Mouse (Mus musculus): ENCODE measurements around the gene Fryl. TPM values are rescaled to one million over a fixed set of nuclear protein-coding genes. Genes with fewer than 3 reads are reported as not detected.

Gene Fryl
- polyA plus RNA-seq, 1 experiment from 2014 or later = 20.3 TPM

GRCm38 (mm10) chr5:73268636-73269213 lies 12.3 kb upstream of the Fryl start:
- peak; percentile 56 for ATAC-seq (ENCODE audit: low read depth)
- WGBS = 38% methylated on average over 11 of the region's 11 CpGs
- H3K27me3 ChIP-seq (ENCODE audit: control insufficient read depth, insufficient read depth, low read depth, low read length) = no peaks in the 10 kb centered on the region

GRCm38 (mm10) chr5:73265460-73265859 lies 9.0 kb upstream of the Fryl start:
- Histone ChIP-seq H3K4me2 (ENCODE audit: low read depth, low read length) (no peak overlapping the region), H3K9me3 (ENCODE audit: control insufficient read depth, low read length) (no peaks in the 10 kb centered on the region), H3K9ac (ENCODE audit: low read length) (no peak overlapping the region), H3K4me3 (ENCODE audit: low read length) (no peak overlapping the region), H3K27ac (ENCODE audit: low read length) (no peak overlapping the region; the same call in 1 of the 2 replicates), H3K4me1 (replicated peaks; ENCODE audit: control insufficient read depth, insufficient read depth, low read length) (peaks cover 5% of the 10 kb centered on the region; the same call in 1 of the 2 replicates), H3K27me3 (ENCODE audit: control insufficient read depth, insufficient read depth, low read depth, low read length) (no peaks in the 10 kb centered on the region), H3K36me3 (ENCODE audit: control insufficient read depth, insufficient read depth, low read length) (0 out of 2 replicates have a peak, but pooled peaks cover 3% of the 10 kb centered on the region)
- WGBS = 17% methylated on average over 5 of the region's 5 CpGs
- 0 out of 2 replicates have a peak, but pooled peaks have one; percentile 31 for ATAC-seq (ENCODE audit: low read depth)

More at GRCm38 (mm10) chr5:73268636-73269213, 12.3 kb upstream of the Fryl start:
- Histone ChIP-seq H3K9me3 (ENCODE audit: control insufficient read depth, low read length) (no peaks in the 10 kb centered on the region), H3K36me3 (ENCODE audit: control insufficient read depth, insufficient read depth, low read length) (0 out of 2 replicates have a peak, but pooled peaks cover 3% of the 10 kb centered on the region), H3K4me1 (replicated peaks; ENCODE audit: control insufficient read depth, insufficient read depth, low read length) (peaks cover 7% of the 10 kb centered on the region; the same call in 1 of the 2 replicates), H3K4me2 (ENCODE audit: low read depth, low read length) (no peak overlapping the region), H3K27ac (ENCODE audit: low read length) (peak overlapping the region; percentile 21), H3K9ac (ENCODE audit: low read length) (no peak overlapping the region), H3K4me3 (ENCODE audit: low read length) (no peak overlapping the region)

DNA sequence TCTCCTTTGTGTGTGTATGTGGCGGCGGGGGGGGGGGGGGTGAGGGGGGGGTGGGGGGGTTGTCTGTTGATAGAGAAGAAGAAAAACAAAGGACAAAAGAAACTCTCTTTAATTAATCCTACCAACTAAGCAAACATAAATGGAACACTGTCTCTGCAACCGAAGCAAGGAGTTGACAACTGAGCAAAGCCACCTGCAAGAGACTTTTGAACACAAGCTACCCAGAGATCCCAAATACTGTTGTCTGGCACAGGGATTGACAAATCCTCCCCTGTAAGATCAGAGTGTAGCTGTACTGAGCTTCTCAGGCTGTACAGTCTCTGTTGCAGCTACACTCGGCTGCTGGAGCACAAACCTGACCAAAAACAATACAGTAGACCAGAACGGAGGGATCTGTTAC lies 7.7 kb upstream of the Fryl start:
- Histone ChIP-seq H3K9me3 (ENCODE audit: control insufficient read depth, low read length) (no peaks in the 10 kb centered on the region), H3K27ac (ENCODE audit: low read length) (no peak overlapping the region), H3K4me1 (replicated peaks; ENCODE audit: control insufficient read depth, insufficient read depth, low read length) (peaks cover 5% of the 10 kb centered on the region; the same call in 1 of the 2 replicates), H3K36me3 (ENCODE audit: control insufficient read depth, insufficient read depth, low read length) (0 out of 2 replicates have a peak, but pooled peaks cover 3% of the 10 kb centered on the region), H3K4me2 (ENCODE audit: low read depth, low read length) (no peak overlapping the region), H3K4me3 (ENCODE audit: low read length) (no peak overlapping the region), H3K9ac (ENCODE audit: low read length) (no peak overlapping the region), H3K27me3 (ENCODE audit: control insufficient read depth, insufficient read depth, low read depth, low read length) (no peaks in the 10 kb centered on the region)
- 58% methylated on average over 5 of the region's 5 CpGs for WGBS
- no peak for ATAC-seq (ENCODE audit: low read depth)

DNA sequence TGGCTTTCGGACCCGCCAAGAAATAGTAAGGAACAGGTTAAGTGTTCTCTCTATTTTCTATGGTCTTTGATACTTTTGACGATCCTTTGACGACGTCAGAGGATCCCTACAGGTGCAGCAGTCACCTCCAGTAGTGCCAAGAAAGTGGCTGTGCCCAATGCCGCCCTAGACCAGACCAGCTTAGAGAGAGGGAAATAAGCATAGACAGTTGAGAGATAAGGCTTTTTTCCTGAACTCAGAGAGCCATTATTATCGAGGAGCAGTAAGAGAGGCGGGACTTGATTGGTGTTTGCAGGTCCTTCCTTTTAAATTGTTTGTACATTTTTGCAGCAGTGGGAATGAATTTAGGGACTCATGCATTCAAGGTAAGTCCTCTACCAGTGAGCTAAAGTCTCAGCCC lies 1.3 kb upstream of the Fryl start:
- ATAC-seq (ENCODE audit: low read depth) = no peak
- Histone ChIP-seq H3K4me1 (replicated peaks; ENCODE audit: control insufficient read depth, insufficient read depth, low read length) (peaks cover 9% of the 10 kb centered on the region), H3K4me3 (ENCODE audit: low read length) (peak overlapping the region; percentile 58), H3K9ac (ENCODE audit: low read length) (0 out of 2 replicates have a peak overlapping the region, but pooled peaks have one; percentile 21), H3K9me3 (ENCODE audit: control insufficient read depth, low read length) (no peaks in the 10 kb centered on the region), H3K27me3 (ENCODE audit: control insufficient read depth, insufficient read depth, low read depth, low read length) (no peaks in the 10 kb centered on the region), H3K4me2 (ENCODE audit: low read depth, low read length) (peak overlapping the region; percentile 55), H3K36me3 (ENCODE audit: control insufficient read depth, insufficient read depth, low read length) (no peaks in the 10 kb centered on the region), H3K27ac (ENCODE audit: low read length) (no peak overlapping the region)
- WGBS = 43% methylated on average over 8 of the region's 8 CpGs

GRCm38 (mm10) chr5:73257096-73257495 lies 677 bp upstream of the Fryl start:
- Histone ChIP-seq H3K4me3 (ENCODE audit: low read length) (peak overlapping the region; percentile 58), H3K9me3 (ENCODE audit: control insufficient read depth, low read length) (no peaks in the 10 kb centered on the region), H3K36me3 (ENCODE audit: control insufficient read depth, insufficient read depth, low read length) (no peaks in the 10 kb centered on the region), H3K4me1 (replicated peaks; ENCODE audit: control insufficient read depth, insufficient read depth, low read length) (peaks cover 9% of the 10 kb centered on the region), H3K4me2 (ENCODE audit: low read depth, low read length) (peak overlapping the region; percentile 55), H3K27me3 (ENCODE audit: control insufficient read depth, insufficient read depth, low read depth, low read length) (no peaks in the 10 kb centered on the region), H3K9ac (ENCODE audit: low read length) (peak overlapping the region; percentile 57), H3K27ac (ENCODE audit: low read length) (peak overlapping the region; percentile 10; the same call in 1 of the 2 replicates)
- no peak for ATAC-seq (ENCODE audit: low read depth)
- under 1% methylated on average over 11 of the region's 11 CpGs for WGBS

DNA sequence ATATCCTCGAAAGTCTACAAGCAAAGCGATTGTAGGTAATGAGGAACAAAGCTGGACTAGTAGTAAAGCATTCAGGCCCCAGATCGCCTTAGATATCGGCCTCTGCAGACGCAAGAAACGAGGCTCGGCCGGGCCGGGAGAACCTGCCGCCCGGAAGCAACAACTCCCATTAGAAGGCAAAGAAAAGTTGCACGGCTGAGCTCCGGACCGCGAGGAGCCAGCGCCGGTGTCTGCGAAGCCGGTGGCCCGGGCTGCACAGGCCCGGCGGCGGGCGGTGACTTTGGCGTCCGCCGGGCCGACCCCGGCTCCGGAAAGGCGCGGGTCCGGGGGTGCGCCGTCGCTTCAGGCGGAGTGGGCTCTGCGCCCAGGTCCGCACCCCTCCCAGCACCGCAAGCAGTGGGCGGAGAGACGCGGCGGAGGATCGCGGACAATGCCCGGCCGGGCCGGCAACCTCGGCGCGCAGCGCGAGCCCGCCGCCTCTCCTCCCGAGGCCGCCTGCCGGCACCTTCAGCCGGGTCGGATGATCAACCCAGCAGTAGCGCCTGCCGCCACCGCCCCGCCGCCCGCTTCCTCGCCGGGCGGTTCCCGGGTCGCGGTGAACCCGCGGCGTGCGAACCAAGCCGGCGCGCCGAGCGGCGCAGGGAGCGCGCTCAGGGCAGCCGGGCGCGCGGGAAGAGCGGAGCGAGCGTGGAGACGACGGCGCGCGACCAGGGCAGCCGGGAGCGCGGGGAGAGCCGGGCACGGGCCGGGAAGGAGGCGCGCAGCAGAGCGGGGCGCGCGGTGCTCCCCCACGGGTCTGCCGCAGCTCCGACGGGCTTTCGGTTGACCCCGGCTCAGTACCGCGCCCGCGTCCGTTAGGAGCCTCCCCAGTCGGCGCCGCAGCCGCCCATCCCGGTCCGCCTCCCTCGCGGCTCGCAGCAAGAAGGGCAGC lies 833 bp downstream of the Fryl start:
- Histone ChIP-seq H3K9me3 (ENCODE audit: control insufficient read depth, low read length) (no peaks in the 10 kb centered on the region), H3K27ac (ENCODE audit: low read length) (peak overlapping the region; percentile 90), H3K9ac (ENCODE audit: low read length) (peak overlapping the region; percentile 91), H3K27me3 (ENCODE audit: control insufficient read depth, insufficient read depth, low read depth, low read length) (no peaks in the 10 kb centered on the region), H3K36me3 (ENCODE audit: control insufficient read depth, insufficient read depth, low read length) (no peaks in the 10 kb centered on the region), H3K4me3 (ENCODE audit: low read length) (peak overlapping the region; percentile 99), H3K4me1 (replicated peaks; ENCODE audit: control insufficient read depth, insufficient read depth, low read length) (peaks cover 9% of the 10 kb centered on the region), H3K4me2 (ENCODE audit: low read depth, low read length) (peak overlapping the region; percentile 75)
- under 1% methylated on average over 94 of the region's 129 CpGs for WGBS
- ATAC-seq (ENCODE audit: low read depth) = peak; percentile 68

DNA sequence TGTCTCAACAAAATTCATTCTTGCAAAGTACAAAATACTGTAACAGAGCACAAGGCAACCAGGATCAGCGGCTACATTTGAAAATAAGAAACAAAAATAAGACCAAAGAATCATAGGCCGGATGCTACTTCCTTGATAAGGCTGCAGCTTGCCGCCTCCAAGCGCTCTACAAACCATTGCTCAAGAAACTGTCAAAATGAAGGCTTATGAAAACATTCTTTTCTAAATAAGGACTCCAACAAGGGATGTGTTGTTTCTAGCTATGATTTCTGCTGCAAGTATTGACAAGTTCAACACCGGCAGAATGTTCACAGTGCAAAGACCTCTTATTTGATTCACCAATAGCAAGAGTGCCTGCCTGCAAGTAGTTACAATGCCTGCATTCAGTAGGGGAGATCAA lies 1.8 kb downstream of the Fryl start:
- Histone ChIP-seq H3K4me2 (ENCODE audit: low read depth, low read length) (peak overlapping the region; percentile 75), H3K4me3 (ENCODE audit: low read length) (peak overlapping the region; percentile 99), H3K27me3 (ENCODE audit: control insufficient read depth, insufficient read depth, low read depth, low read length) (no peaks in the 10 kb centered on the region), H3K9ac (ENCODE audit: low read length) (peak overlapping the region; percentile 91), H3K36me3 (ENCODE audit: control insufficient read depth, insufficient read depth, low read length) (no peaks in the 10 kb centered on the region), H3K9me3 (ENCODE audit: control insufficient read depth, low read length) (no peaks in the 10 kb centered on the region), H3K27ac (ENCODE audit: low read length) (no peak overlapping the region), H3K4me1 (replicated peaks; ENCODE audit: control insufficient read depth, insufficient read depth, low read length) (peaks cover 9% of the 10 kb centered on the region)
- ATAC-seq (ENCODE audit: low read depth) = no peak
- WGBS = 25% methylated on average over 5 of the region's 5 CpGs

DNA sequence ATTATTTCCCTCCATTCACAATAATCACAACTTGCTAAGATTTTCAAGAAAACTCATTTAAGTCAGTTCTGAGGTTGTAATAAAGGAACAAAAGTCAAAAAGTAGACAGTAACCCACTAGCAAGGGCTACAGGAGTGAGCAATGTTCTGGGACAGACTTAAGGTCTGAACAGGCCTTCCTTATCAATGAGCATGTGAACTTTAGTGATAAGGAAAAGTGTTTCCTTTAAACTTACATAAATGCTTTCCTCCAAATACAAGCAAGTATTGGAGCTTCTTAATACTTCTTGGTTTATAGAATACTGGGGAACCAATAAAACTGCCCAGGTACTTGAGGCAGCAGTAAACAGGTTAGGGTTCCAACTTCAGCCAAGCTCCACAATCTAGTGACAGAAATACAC lies 3.7 kb downstream of the Fryl start:
- Histone ChIP-seq H3K4me2 (ENCODE audit: low read depth, low read length) (no peak overlapping the region), H3K4me1 (replicated peaks; ENCODE audit: control insufficient read depth, insufficient read depth, low read length) (peaks cover 9% of the 10 kb centered on the region)

DNA sequence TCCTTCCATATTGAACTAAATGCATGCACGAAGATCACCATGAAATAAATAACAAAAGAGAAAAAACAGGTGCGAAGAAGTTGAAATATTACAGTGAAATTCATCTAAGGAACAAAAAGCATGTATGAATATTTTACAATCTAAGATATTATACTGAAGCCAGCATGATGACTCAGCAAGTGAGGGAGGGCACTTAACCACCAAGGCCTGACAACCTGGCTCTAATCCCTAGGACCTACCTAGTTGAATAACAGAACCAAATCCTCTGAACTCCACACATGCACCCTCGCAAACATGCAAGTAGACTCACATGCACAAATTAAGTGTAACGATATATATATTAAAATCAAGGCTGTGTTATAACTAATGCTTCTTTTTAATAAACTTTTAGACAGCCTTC lies 7.1 kb downstream of the Fryl start:
- WGBS = 95% methylated on average over 4 of the region's 4 CpGs
- Histone ChIP-seq H3K4me3 (ENCODE audit: low read length) (no peak overlapping the region), H3K36me3 (ENCODE audit: control insufficient read depth, insufficient read depth, low read length) (no peaks in the 10 kb centered on the region), H3K4me1 (replicated peaks; ENCODE audit: control insufficient read depth, insufficient read depth, low read length) (peaks cover 5% of the 10 kb centered on the region), H3K9ac (ENCODE audit: low read length) (no peak overlapping the region), H3K27me3 (ENCODE audit: control insufficient read depth, insufficient read depth, low read depth, low read length) (no peaks in the 10 kb centered on the region), H3K9me3 (ENCODE audit: control insufficient read depth, low read length) (no peaks in the 10 kb centered on the region), H3K27ac (ENCODE audit: low read length) (no peak overlapping the region), H3K4me2 (ENCODE audit: low read depth, low read length) (no peak overlapping the region)
- ATAC-seq (ENCODE audit: low read depth) = no peak

More for the DNA sequence above, 3.7 kb downstream of the Fryl start:
- no peaks in the 10 kb centered on the region for H3K36me3 ChIP-seq (ENCODE audit: control insufficient read depth, insufficient read depth, low read length)
- no peak overlapping the region for H3K4me3 ChIP-seq (ENCODE audit: low read length)
- ATAC-seq (ENCODE audit: low read depth) = no peak
- H3K27ac ChIP-seq (ENCODE audit: low read length) = no peak overlapping the region
- no peak overlapping the region for H3K9ac ChIP-seq (ENCODE audit: low read length)
- H3K27me3 ChIP-seq (ENCODE audit: control insufficient read depth, insufficient read depth, low read depth, low read length) = no peaks in the 10 kb centered on the region
- H3K9me3 ChIP-seq (ENCODE audit: control insufficient read depth, low read length) = no peaks in the 10 kb centered on the region
